Mouse (Mus musculus) embryonic facial prominence, embryonic 10.5 days (tissue): ENCODE results near the gene Evpl. TPM values are rescaled to one million over a fixed set of nuclear protein-coding genes. Genes with fewer than 3 reads are reported as not detected.

ENCODE experiments used
- DNase-seq: peaks from one replicate; pipeline ENCODE4 v3.0.0-alpha.2; 2017; ENCODE audit warnings: low spot score
- H3K27ac ChIP-seq: fragments of 300-500 bp; sonication (generic); replicated peaks from 2 replicates; pipeline ENCODE4 v1.5.1; 2016; ENCODE audit warnings: mild to moderate bottlenecking
- H3K27me3 ChIP-seq: fragments of 300-500 bp; sonication (generic); replicated peaks from 2 replicates; pipeline ENCODE4 v1.6.1; 2016; ENCODE audit warnings: low read depth, mild to moderate bottlenecking; ENCODE audit not compliant: poor library complexity, severe bottlenecking
- H3K36me3 ChIP-seq: fragments of 300-500 bp; sonication (generic); replicated peaks from 2 replicates; pipeline ENCODE4 v1.6.1; 2016; ENCODE audit warnings: mild to moderate bottlenecking, moderate library complexity
- H3K4me1 ChIP-seq: fragments of 300-500 bp; sonication (generic); 2 replicates; pipeline ENCODE4 v1.6.1; 2016
- H3K4me3 ChIP-seq: fragments of 300-500 bp; sonication (generic); 2 replicates; pipeline ENCODE4 v1.5.1; 2016; ENCODE audit warnings: mild to moderate bottlenecking, moderate library complexity
- H3K9me3 ChIP-seq: fragments of 300-500 bp; sonication (generic); 2 replicates; pipeline ENCODE4 v1.6.1; 2016; ENCODE audit warnings: mild to moderate bottlenecking
- WGBS: fragments of 180-500 bp; shearing (Covaris S2); methylation state at CpG from one replicate; pipeline ENCODE4 v1.1.7; 2016; 5-methylcytosine and 5-hydroxymethylcytosine counted together
- polyA plus RNA-seq: library from polyadenylated mRNA; unstranded; fragments of >200 nt; fragmentation: Nextera tagmentation; extraction: Ambion mirVana; gene quantifications from 2 replicates; pipeline ENCODE4 v1.2.1, GENCODE M21; 2016

Gene Evpl
- polyA plus RNA-seq, 1 experiment from 2014 or later = 1.0 TPM

- H3K27me3 ChIP-seq = peaks cover 51% of the 10 kb centered on the region
- H3K4me1 ChIP-seq = peaks cover 41% of the 10 kb centered on the region
- DNase-seq = peak; percentile 73
- H3K9me3 ChIP-seq = peaks cover 14% of the 10 kb centered on the region
- no peak overlapping the region for H3K4me3 ChIP-seq
- H3K27ac ChIP-seq = peak overlapping the region; percentile 48; the same call in 1 of the 2 replicates
- peaks cover 28% of the 10 kb centered on the region for H3K36me3 ChIP-seq
- 20% methylated on average over 4 of the region's 4 CpGs for WGBS
These were observed 18.0 kb downstream of the Evpl start for GRCm38 (mm10) chr11:116219885-116220284.

GRCm38 (mm10) chr11:116218737-116219400, 19.0 kb downstream of the Evpl start:
- Histone ChIP-seq H3K4me1 (peaks cover 41% of the 10 kb centered on the region), H3K4me3 (no peak overlapping the region), H3K27me3 (peaks cover 40% of the 10 kb centered on the region), H3K9me3 (peaks cover 10% of the 10 kb centered on the region), H3K36me3 (peaks cover 24% of the 10 kb centered on the region), H3K27ac (peak overlapping the region; percentile 48)
- peak; percentile 31 for DNase-seq
- WGBS = 75% methylated on average over 7 of the region's 7 CpGs

DNA sequence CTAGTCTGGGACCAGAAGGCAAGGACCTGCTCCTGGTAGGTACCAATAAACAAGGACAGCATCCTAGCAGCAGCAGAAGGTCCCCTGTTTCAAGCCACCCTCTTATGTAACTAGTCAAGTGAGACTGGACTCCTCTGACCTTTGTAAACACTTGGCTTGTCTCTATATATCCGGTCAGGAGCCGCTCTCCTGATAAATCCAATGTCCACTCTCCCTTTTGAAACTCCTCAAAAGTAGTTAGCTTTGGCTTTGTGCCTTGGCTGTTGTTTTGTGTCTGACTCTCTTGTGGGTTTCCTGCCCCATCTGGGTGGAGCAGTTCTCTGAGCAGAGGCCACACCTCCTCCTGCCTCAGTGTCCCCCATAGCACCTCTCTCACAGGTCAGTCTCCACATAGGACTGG, 19.6 kb downstream of the Evpl start:
- DNase-seq = no peak
- Histone ChIP-seq H3K36me3 (peaks cover 21% of the 10 kb centered on the region), H3K4me3 (no peak overlapping the region), H3K27me3 (peaks cover 34% of the 10 kb centered on the region), H3K9me3 (peaks cover 10% of the 10 kb centered on the region), H3K4me1 (peaks cover 41% of the 10 kb centered on the region), H3K27ac (peak overlapping the region; percentile 48)
- 96% methylated on average over 2 of the region's 2 CpGs for WGBS

DNA sequence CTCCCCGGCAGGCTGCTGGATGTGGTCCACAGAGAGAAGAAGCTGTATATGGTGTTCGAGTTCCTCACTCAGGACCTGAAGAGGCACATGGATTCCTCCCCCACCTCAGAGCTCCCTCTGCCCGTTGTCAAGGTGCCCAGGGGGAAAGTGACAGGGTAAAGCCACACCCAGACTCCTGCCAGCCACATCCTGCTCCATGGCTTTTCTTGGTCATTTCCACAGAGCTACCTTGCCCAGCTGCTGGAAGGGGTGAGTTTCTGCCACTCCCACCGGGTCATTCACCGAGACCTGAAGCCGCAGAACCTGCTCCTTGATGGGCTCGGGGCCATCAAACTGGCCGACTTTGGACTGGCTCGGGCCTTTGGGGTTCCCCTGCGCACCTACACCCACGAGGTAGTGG, 21.3 kb downstream of the Evpl start:
- Histone ChIP-seq H3K4me3 (no peak overlapping the region), H3K4me1 (peaks cover 25% of the 10 kb centered on the region), H3K36me3 (peaks cover 20% of the 10 kb centered on the region), H3K27ac (no peak overlapping the region), H3K27me3 (peaks cover 17% of the 10 kb centered on the region), H3K9me3 (peaks cover 6% of the 10 kb centered on the region; the same call in 1 of the 2 replicates)
- 85% methylated on average over 11 of the region's 11 CpGs for WGBS
- no peak for DNase-seq

- Histone ChIP-seq H3K27ac (0 out of 2 replicates have a peak overlapping the region, but pooled peaks have one; percentile 12), H3K9me3 (0 out of 2 replicates have a peak, but pooled peaks cover under 1% of the 10 kb centered on the region), H3K4me1 (peaks cover 25% of the 10 kb centered on the region), H3K4me3 (no peak overlapping the region), H3K36me3 (peaks cover 14% of the 10 kb centered on the region), H3K27me3 (peaks cover 12% of the 10 kb centered on the region)
- no peak for DNase-seq
- WGBS = 96% methylated on average over 6 of the region's 6 CpGs
These were observed 21.9 kb downstream of the Evpl start for GRCm38 (mm10) chr11:116215991-116216390.

DNA sequence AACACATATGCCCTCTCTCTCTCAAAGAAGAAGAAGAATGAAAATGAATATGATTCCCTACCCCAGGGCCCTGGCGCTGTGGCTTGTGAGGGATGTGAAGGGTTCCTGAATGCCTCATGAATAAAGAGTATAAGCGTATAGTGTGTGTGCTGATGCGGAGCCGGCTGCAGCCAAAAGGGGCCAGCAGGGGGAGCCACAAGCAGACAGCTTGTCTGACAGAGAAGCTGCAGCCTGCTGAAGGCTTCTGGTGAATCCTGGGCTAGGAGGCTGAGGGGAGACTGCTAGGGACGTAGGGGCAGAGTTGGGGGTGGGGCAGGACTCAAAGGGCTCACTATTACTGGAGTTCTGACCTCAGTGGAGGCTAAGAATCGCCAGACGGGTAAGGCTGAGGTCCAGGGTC, 22.7 kb downstream of the Evpl start:
- DNase-seq = peak; percentile 50
- 75% methylated on average over 7 of the region's 7 CpGs for WGBS
- H3K27ac ChIP-seq = no peak overlapping the region
- 0 out of 2 replicates have a peak overlapping the region, but pooled peaks have one; percentile 4 for H3K4me3 ChIP-seq
- peaks cover 3% of the 10 kb centered on the region for H3K27me3 ChIP-seq
- peaks cover 12% of the 10 kb centered on the region for H3K36me3 ChIP-seq
- H3K9me3 ChIP-seq = no peaks in the 10 kb centered on the region
- peaks cover 18% of the 10 kb centered on the region for H3K4me1 ChIP-seq

DNA sequence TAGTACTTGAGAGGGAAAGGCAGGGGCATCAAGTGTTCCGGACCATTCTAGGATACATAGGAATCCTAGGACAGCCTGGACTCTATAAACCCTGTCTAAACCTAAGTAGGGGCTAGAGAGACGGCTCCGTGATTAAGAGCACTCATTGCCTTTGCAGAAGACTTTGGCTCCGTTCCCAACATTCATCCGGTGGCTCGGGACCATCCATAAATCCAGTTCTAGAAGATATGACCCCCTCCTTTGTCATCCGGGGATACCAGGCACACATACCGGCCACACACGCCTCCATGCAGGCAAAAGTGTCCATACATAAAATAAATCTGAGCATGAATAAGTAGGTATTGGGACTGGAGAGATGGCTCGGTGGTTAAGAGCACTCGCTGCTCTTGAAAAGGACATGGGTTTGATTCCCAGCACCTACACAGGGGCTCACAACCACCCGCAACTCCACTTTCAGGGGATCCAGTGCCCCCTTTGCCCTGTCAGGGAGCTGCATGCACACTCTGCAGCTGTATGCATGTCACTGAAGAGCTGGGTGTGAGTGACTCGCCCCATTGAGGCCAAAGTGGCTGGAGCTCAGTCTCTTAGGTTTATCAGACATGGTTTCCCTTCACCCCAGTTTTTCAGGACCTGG, 23.9 kb downstream of the Evpl start:
- peaks cover 6% of the 10 kb centered on the region for H3K4me1 ChIP-seq
- no peak overlapping the region for H3K27ac ChIP-seq
- H3K36me3 ChIP-seq = peaks cover 16% of the 10 kb centered on the region
- DNase-seq = no peak
- no peaks in the 10 kb centered on the region for H3K27me3 ChIP-seq
- H3K9me3 ChIP-seq = no peaks in the 10 kb centered on the region
- 92% methylated on average over 13 of the region's 13 CpGs for WGBS
- H3K4me3 ChIP-seq = no peak overlapping the region

GRCm38 (mm10) chr11:116212847-116213246, 25.0 kb downstream of the Evpl start:
- Histone ChIP-seq H3K27ac (no peak overlapping the region), H3K27me3 (no peaks in the 10 kb centered on the region), H3K4me3 (no peak overlapping the region), H3K36me3 (peaks cover 18% of the 10 kb centered on the region), H3K9me3 (no peaks in the 10 kb centered on the region), H3K4me1 (no peaks in the 10 kb centered on the region)
- WGBS = 91% methylated on average over 6 of the region's 6 CpGs
- no peak for DNase-seq

DNA sequence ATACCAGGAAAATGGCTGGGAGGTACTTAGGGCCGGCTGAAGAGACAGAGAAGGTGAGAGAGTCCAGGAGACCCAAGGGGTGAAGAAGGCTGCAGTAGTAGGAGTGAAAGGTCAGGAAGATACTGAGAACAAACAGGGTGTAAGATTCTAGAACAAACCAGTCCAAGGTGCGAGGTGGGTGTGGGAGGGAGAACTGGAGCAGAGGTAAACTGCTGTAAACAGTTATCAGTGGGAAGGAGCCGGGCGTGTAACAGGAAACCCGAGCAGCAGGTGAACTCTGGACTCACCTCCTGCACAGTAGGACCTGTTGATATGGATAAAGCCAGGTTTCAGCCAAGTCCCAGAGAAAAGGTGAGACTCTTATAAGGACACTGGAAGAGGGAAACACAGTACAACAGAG, 27.2 kb downstream of the Evpl start:
- 76% methylated on average over 5 of the region's 5 CpGs for WGBS
- Histone ChIP-seq H3K27ac (no peak overlapping the region), H3K9me3 (no peaks in the 10 kb centered on the region), H3K4me3 (no peak overlapping the region), H3K36me3 (peaks cover 37% of the 10 kb centered on the region), H3K27me3 (no peaks in the 10 kb centered on the region), H3K4me1 (no peaks in the 10 kb centered on the region)
- DNase-seq = no peak

DNA sequence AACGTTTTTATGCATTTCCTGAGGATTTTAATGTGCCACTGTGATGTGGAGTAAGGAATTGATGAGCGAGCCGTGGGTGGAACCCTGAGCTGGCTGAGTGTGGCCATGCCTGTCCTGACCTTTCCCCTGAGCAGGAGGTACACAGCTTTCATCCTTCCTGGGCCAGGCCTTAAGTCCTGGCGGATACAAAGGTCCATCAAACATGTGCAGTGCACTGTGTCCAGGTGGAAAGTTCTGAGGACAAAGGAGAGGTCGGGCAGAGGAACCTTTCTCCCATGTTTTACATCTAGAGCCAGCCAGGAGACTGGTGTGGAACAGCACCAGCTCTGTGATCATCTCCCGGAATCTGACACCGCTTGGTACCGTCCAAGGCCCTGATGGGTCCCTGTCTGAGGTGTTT, 28.6 kb downstream of the Evpl start:
- Histone ChIP-seq H3K9me3 (no peaks in the 10 kb centered on the region), H3K36me3 (peaks cover 40% of the 10 kb centered on the region), H3K4me1 (no peaks in the 10 kb centered on the region), H3K27me3 (no peaks in the 10 kb centered on the region), H3K27ac (no peak overlapping the region; the same call in 1 of the 2 replicates), H3K4me3 (no peak overlapping the region)
- no peak for DNase-seq
- WGBS = 84% methylated on average over 8 of the region's 8 CpGs

DNA sequence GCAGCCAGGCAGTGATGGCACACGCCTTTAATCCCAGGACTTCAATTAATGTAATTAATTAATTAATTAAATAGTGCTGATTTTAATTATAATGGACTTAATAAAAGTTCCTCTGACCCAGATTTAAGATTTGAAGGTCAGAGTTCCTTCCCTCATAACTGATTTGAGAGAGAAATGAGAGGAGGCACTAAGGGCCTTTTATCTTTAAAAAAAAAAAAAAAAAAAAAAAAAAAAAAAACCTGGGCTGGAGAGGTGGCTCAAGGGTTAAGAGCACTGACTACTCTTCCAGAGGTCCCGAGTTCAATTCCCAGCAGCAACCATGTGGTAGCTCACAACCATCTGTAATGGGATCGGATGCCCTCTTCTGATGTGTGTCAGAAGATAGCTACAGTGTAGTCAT, 29.2 kb downstream of the Evpl start:
- peaks cover 38% of the 10 kb centered on the region for H3K36me3 ChIP-seq
- 81% methylated on average over 3 of the region's 3 CpGs for WGBS
- no peaks in the 10 kb centered on the region for H3K27me3 ChIP-seq
- no peak overlapping the region for H3K4me3 ChIP-seq
- DNase-seq = no peak
- H3K4me1 ChIP-seq = no peaks in the 10 kb centered on the region
- H3K27ac ChIP-seq = no peak overlapping the region
- no peaks in the 10 kb centered on the region for H3K9me3 ChIP-seq

DNA sequence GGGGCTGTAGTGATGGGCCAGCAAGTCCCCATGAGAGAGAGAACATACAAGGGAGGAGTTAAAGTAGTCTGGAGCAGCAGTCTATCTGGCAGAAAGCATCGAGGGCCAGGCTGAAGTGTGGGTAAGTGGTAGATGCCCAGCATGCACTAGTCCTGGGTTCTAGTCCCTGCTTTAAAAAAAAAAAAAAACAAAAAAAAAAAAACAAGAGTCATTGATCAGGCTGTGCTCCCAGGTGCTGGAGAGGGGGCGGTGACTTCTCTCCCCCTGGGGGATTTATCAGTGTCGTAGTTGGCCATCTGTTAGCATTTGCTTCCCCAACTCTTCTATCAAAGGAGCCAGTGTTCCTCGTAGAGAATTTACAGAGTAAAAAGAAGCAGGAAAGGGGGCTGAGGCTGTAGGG, 31.2 kb downstream of the Evpl start:
- no peak for DNase-seq
- Histone ChIP-seq H3K36me3 (peaks cover 36% of the 10 kb centered on the region), H3K27ac (no peak overlapping the region), H3K27me3 (no peaks in the 10 kb centered on the region), H3K4me3 (no peak overlapping the region), H3K9me3 (no peaks in the 10 kb centered on the region), H3K4me1 (no peaks in the 10 kb centered on the region)
- WGBS = 59% methylated on average over 4 of the region's 4 CpGs

DNA sequence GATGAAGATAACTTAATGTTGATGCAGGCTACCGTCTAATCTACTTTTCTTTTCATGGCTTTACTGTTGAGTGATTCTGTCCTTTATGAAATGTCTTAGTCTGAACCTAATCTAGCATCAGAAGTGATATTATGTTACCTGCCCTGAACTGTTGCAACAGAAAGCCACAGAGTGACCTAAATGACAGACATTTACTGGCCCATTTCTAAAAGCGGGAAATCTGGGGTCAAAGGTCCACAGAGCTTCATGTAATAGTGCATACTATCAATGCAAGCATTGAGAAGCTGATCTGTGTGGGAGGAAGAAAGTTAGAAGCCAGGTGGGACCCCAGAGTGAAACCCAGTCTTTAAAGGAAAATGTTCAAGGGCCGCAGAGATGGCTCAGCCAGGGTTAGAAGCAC, 34.7 kb downstream of the Evpl start:
- Histone ChIP-seq H3K27ac (no peak overlapping the region), H3K36me3 (peaks cover 34% of the 10 kb centered on the region), H3K27me3 (no peaks in the 10 kb centered on the region), H3K9me3 (no peaks in the 10 kb centered on the region), H3K4me3 (no peak overlapping the region), H3K4me1 (peaks cover 6% of the 10 kb centered on the region)
- WGBS = 94% methylated on average over 3 of the region's 3 CpGs
- no peak for DNase-seq
